21 mouse cellular contexts compared by ENCODE assay signal in genomic region chr2:170223872-170224271, GRCm38 (mm10).
DNase-seq lines count a peak whose midpoint lies in the region; ATAC-seq and TF ChIP-seq lines count a peak whose summit lies in the region.
"Had no signal": no experiment of that assay in that cellular context is flagged by ENCODE, and none has a peak within 500 bp of the region (broad histone marks: within the 10 kb centered on the region; RNA-seq: fewer than 3 reads in every experiment).

No protein-coding gene starts in this region.

- no peaks in the 10 kb centered on the region for H3K36me3 ChIP-seq in forebrain, embryonic 13.5 days (ENCODE audit: poor library complexity, severe bottlenecking)
- no peaks in the 10 kb centered on the region for H3K36me3 ChIP-seq in forebrain, embryonic 11.5 days (ENCODE audit: control insufficient read depth, insufficient read depth, low read length)
- no peaks in the 10 kb centered on the region for H3K36me3 ChIP-seq in liver, embryonic 11.5 days (ENCODE audit: control insufficient read depth, insufficient read depth, low read length)
- no peaks in the 10 kb centered on the region for H3K36me3 ChIP-seq in liver, postnatal 0 days (replicated peaks; ENCODE audit: insufficient read depth, low read length)
- H3K36me3 ChIP-seq: embryonic facial prominence, embryonic 12.5 days; neural tube, embryonic 15.5 days had no signal

- no peak overlapping the region for H3K4me3 ChIP-seq in forebrain, embryonic 13.5 days
- H3K4me3 ChIP-seq in forebrain, embryonic 11.5 days (ENCODE audit: low read depth, low read length), result no peak overlapping the region
- H3K4me3 ChIP-seq in liver, embryonic 11.5 days (ENCODE audit: low read depth, low read length), result no peak overlapping the region
- H3K4me3 ChIP-seq in bone marrow, adult 2 months (replicated peaks; ENCODE audit: control insufficient read depth, low read depth, low read length), result no peak overlapping the region
- no peak overlapping the region for H3K4me3 ChIP-seq in liver, postnatal 0 days (ENCODE audit: low read depth, low read length)
- H3K4me3 ChIP-seq: embryonic facial prominence, embryonic 12.5 days; neural tube, embryonic 15.5 days had no signal

- no peak for DNase-seq in forebrain, embryonic 11.5 days (ENCODE audit: low spot score)
- DNase-seq in liver, embryonic 11.5 days (ENCODE audit: low spot score), result no peak
- DNase-seq in liver, result no peak
- no peak for DNase-seq in liver, postnatal 0 days
- no peak for DNase-seq in right cerebral cortex, postnatal 36 days (ENCODE audit: low spot score in 2 of 2)
- DNase-seq: cerebellum, adult 8-10 months; gastrocnemius, postnatal 10 days; heart, adult 18-20 months; heart, postnatal 14 days; kidney, postnatal 36 days; left cerebral cortex, postnatal 4 days; spleen, adult 18-20 months; thymus, postnatal 25 days had no signal

- WGBS in forebrain, embryonic 13.5 days, result 84% methylated on average over 7 of the region's 7 CpGs
- WGBS in forebrain, embryonic 11.5 days, result 87% methylated on average over 7 of the region's 7 CpGs
- WGBS in liver, embryonic 11.5 days, result 71% methylated on average over 7 of the region's 7 CpGs
- 26% methylated on average over 7 of the region's 7 CpGs for WGBS in bone marrow, adult 2 months
- WGBS in liver, postnatal 0 days (ENCODE audit: insufficient replicate concordance), result 57% methylated on average over 7 of the region's 7 CpGs

- no peak overlapping the region for H3K4me2 ChIP-seq in forebrain, embryonic 13.5 days
- H3K4me2 ChIP-seq in forebrain, embryonic 11.5 days (ENCODE audit: low read depth, low read length, severe bottlenecking), result no peak overlapping the region
- no peak overlapping the region for H3K4me2 ChIP-seq in liver, embryonic 11.5 days
- H3K4me2 ChIP-seq in liver, postnatal 0 days (ENCODE audit: low read depth, low read length), result no peak overlapping the region
- H3K4me2 ChIP-seq: embryonic facial prominence, embryonic 12.5 days; midbrain, embryonic 11.5 days; neural tube, embryonic 15.5 days had no signal

- TF ChIP-seq POLR2A in bone marrow, adult 2 months (IDR thresholded peaks at IDR 0.05; ENCODE audit: borderline replicate concordance, control insufficient read depth, low read depth, low read length), result no peak

- no peaks in the 10 kb centered on the region for H3K27me3 ChIP-seq in forebrain, embryonic 13.5 days
- H3K27me3 ChIP-seq in forebrain, embryonic 11.5 days (ENCODE audit: control insufficient read depth, insufficient read depth, low read length), result no peaks in the 10 kb centered on the region
- no peaks in the 10 kb centered on the region for H3K27me3 ChIP-seq in liver, embryonic 11.5 days (replicated peaks; ENCODE audit: control insufficient read depth, insufficient read depth, low read length)
- H3K27me3 ChIP-seq in liver, postnatal 0 days (ENCODE audit: insufficient read depth, low read length), result no peaks in the 10 kb centered on the region
- H3K27me3 ChIP-seq: embryonic facial prominence, embryonic 12.5 days; neural tube, embryonic 15.5 days had no signal

- no peak for TF ChIP-seq EP300 in liver, postnatal 0 days (IDR thresholded peaks at IDR 0.05; ENCODE audit: low read depth)

- no peaks in the 10 kb centered on the region for H3K9me3 ChIP-seq in forebrain, embryonic 13.5 days (replicated peaks)
- no peaks in the 10 kb centered on the region for H3K9me3 ChIP-seq in forebrain, embryonic 11.5 days (ENCODE audit: control insufficient read depth, low read length)
- H3K9me3 ChIP-seq in liver, embryonic 11.5 days (ENCODE audit: control insufficient read depth, low read length), result no peaks in the 10 kb centered on the region
- H3K9me3 ChIP-seq in liver, postnatal 0 days (ENCODE audit: low read length), result no peaks in the 10 kb centered on the region
- H3K9me3 ChIP-seq: embryonic facial prominence, embryonic 12.5 days; neural tube, embryonic 15.5 days had no signal

- TF ChIP-seq CTCF in bone marrow, adult 2 months (IDR thresholded peaks at IDR 0.05; ENCODE audit: control insufficient read depth, insufficient read depth, low read length), result no peak
- no peak for TF ChIP-seq CTCF in liver, postnatal 0 days (IDR thresholded peaks at IDR 0.05; ENCODE audit: low read depth)

- peaks cover 44% of the 10 kb centered on the region for H3K4me1 ChIP-seq in forebrain, embryonic 13.5 days
- peaks cover 26% of the 10 kb centered on the region for H3K4me1 ChIP-seq in forebrain, embryonic 11.5 days (replicated peaks; ENCODE audit: control insufficient read depth, insufficient read depth, low read length)
- H3K4me1 ChIP-seq in liver, embryonic 11.5 days (replicated peaks; ENCODE audit: control insufficient read depth, insufficient read depth, low read length), result peaks cover 37% of the 10 kb centered on the region
- H3K4me1 ChIP-seq in bone marrow, adult 2 months (ENCODE audit: control insufficient read depth, insufficient read depth, low read length), result peaks cover 6% of the 10 kb centered on the region
- H3K4me1 ChIP-seq in liver, postnatal 0 days (ENCODE audit: insufficient read depth), result peaks cover 37% of the 10 kb centered on the region

- no peak for ATAC-seq in forebrain, embryonic 13.5 days
- no peak for ATAC-seq in forebrain, embryonic 11.5 days (replicated peaks; ENCODE audit: low FRiP score)
- no peak for ATAC-seq in liver, embryonic 11.5 days (replicated peaks; ENCODE audit: low FRiP score)
- ATAC-seq in liver, postnatal 0 days, result no peak
- ATAC-seq: hindbrain, embryonic 16.5 days; intestine, embryonic 16.5 days had no signal

- no peak overlapping the region for H3K9ac ChIP-seq in forebrain, embryonic 13.5 days
- H3K9ac ChIP-seq in forebrain, embryonic 11.5 days (ENCODE audit: low read length), result no peak overlapping the region
- no peak overlapping the region for H3K9ac ChIP-seq in liver, embryonic 11.5 days (ENCODE audit: low read depth, low read length)
- H3K9ac ChIP-seq in liver, postnatal 0 days (replicated peaks), result no peak overlapping the region
- H3K9ac ChIP-seq: embryonic facial prominence, embryonic 12.5 days; liver, embryonic 14.5 days; neural tube, embryonic 15.5 days had no signal

- peak overlapping the region; percentile 40; the same call in 1 of the 2 replicates for H3K27ac ChIP-seq in forebrain, embryonic 13.5 days
- no peak overlapping the region for H3K27ac ChIP-seq in forebrain, embryonic 11.5 days (ENCODE audit: low read depth, low read length)
- 0 out of 2 replicates have a peak overlapping the region, but pooled peaks have one; percentile 3 for H3K27ac ChIP-seq in liver, embryonic 11.5 days (ENCODE audit: low read depth, low read length)
- H3K27ac ChIP-seq in bone marrow, adult 2 months (ENCODE audit: control insufficient read depth, insufficient read depth, low read depth, low read length, poor library complexity), result peak overlapping the region; percentile 16; the same call in 1 of the 2 replicates
- peak overlapping the region; percentile 50; the same call in 1 of the 2 replicates for H3K27ac ChIP-seq in liver, postnatal 0 days (ENCODE audit: low read depth)
- H3K27ac ChIP-seq: liver, embryonic 14.5 days had no signal
